Mouse (Mus musculus): ENCODE measurements around the gene Kynu. TPM values are rescaled to one million over a fixed set of nuclear protein-coding genes. Genes with fewer than 3 reads are reported as not detected.

Kynu gene
- total and polyA plus RNA-seq, 2 experiments from 2014 or later = not detected

DNA sequence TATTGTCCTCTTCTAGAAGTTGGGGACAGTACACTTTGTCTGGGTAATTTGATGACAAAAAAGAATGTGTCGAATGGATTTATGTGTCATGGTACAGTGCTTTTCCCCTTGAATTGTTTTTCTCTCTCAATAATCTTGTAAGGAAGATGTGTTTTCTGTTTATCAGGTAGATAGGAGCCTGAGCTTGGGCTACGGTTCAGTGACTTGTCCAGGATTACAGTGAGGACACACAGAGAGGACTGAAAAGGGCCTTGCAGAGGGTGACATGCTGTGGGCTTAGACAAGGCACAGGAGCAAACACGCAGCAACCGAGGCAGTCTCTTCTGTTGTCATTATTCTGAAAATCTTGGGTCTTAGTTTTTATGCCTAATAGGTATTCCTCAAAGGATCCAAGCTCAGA, 913 bp upstream of the Kynu start:
- 67% methylated on average over 4 of the region's 4 CpGs for WGBS
- Histone ChIP-seq H3K4me2 (ENCODE audit: low read depth) (no peak overlapping the region), H3K9ac (no peak overlapping the region), H3K27ac (ENCODE audit: low read depth, low read length) (no peak overlapping the region), H3K4me3 (ENCODE audit: low read depth, low read length) (no peak overlapping the region), H3K36me3 (ENCODE audit: insufficient read depth) (no peaks in the 10 kb centered on the region), H3K4me1 (ENCODE audit: insufficient read depth) (no peaks in the 10 kb centered on the region), H3K27me3 (ENCODE audit: insufficient read depth, low read length) (no peaks in the 10 kb centered on the region), H3K9me3 (ENCODE audit: low read length) (no peaks in the 10 kb centered on the region)
- ATAC-seq (no peak), DNase-seq (no peak)
- TF ChIP-seq CTCF (IDR thresholded peaks at IDR 0.05; ENCODE audit: low read depth) = no peak

DNA sequence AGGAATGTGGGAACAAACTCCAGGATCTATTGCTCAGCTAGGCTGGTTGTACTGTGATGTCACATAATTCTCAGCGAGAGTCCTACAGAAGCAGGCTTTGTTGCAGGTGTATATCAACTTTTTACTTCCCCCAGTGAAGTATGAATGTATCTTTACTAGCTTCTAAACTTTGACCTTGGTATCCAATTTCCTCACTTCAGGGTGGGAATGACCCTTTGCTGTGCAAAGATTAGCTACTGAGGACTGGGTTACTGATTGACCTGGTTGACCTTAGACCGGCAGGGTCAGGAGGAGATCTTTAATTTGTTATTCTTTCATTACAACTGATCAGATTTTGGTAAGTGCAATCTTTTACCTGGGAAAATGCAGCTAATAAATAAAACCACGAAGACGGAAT, 758 bp downstream of the Kynu start:
- ATAC-seq = no peak
- no peaks in the 10 kb centered on the region for H3K9me3 ChIP-seq (ENCODE audit: low read length)
- no peak overlapping the region for H3K27ac ChIP-seq (ENCODE audit: low read depth, low read length)
- no peaks in the 10 kb centered on the region for H3K36me3 ChIP-seq (ENCODE audit: insufficient read depth)
- H3K4me3 ChIP-seq (ENCODE audit: low read depth, low read length) = no peak overlapping the region
- no peak for TF ChIP-seq CTCF (IDR thresholded peaks at IDR 0.05; ENCODE audit: low read depth)
- no peaks in the 10 kb centered on the region for H3K4me1 ChIP-seq (ENCODE audit: insufficient read depth)
- no peaks in the 10 kb centered on the region for H3K27me3 ChIP-seq (ENCODE audit: insufficient read depth, low read length)
- H3K9ac ChIP-seq = no peak overlapping the region
- 67% methylated on average over 4 of the region's 4 CpGs for WGBS
- no peak for DNase-seq
- H3K4me2 ChIP-seq (ENCODE audit: low read depth) = no peak overlapping the region

DNA sequence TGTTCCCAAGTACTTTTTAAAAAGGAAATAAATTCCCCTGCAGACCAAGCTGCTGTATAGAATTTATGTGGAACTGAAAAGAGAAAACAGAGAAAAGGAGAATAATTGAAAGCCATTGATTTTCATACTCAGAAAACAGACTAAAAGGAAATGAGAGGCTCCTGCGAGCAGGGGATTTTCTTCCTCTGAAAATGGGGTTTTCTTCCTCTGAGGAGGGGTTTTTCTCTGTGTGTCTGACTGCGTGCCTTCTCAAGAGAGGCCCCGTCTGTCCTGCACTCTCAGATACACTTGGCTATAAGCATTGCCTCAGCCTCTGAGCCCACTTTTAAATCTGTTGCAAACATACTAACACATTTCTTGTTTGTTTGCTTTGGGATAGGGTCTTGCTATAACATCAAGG, 1.9 kb downstream of the Kynu start:
- Histone ChIP-seq H3K27me3 (ENCODE audit: insufficient read depth, low read length) (no peaks in the 10 kb centered on the region), H3K4me2 (ENCODE audit: low read depth) (no peak overlapping the region), H3K36me3 (ENCODE audit: insufficient read depth) (no peaks in the 10 kb centered on the region), H3K27ac (ENCODE audit: low read depth, low read length) (no peak overlapping the region), H3K4me3 (ENCODE audit: low read depth, low read length) (no peak overlapping the region), H3K9me3 (ENCODE audit: low read length) (no peaks in the 10 kb centered on the region), H3K4me1 (ENCODE audit: insufficient read depth) (no peaks in the 10 kb centered on the region), H3K9ac (no peak overlapping the region)
- DNase-seq (no peak), ATAC-seq (no peak)
- 68% methylated on average over 3 of the region's 3 CpGs for WGBS
- no peak for TF ChIP-seq CTCF (IDR thresholded peaks at IDR 0.05; ENCODE audit: low read depth)

DNA sequence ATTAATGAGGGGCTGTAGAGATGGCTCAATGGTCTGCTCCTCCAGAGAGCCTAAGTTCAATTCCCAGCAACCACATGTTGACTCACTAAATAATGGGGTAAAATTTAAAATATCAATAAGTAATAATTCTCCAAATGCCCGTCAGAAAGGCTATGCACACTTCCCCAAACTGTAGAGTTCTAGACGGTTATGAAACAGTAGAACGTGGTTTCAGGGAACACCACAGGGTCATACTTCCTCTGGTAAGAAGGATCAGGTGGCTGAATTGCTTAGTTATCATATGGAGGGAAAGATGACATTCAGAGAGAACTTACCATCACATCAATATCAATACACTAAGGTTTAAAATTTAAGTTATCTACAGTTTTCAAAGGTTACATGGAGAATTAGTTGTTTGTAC, 6.1 kb downstream of the Kynu start:
- Histone ChIP-seq H3K4me2 (ENCODE audit: low read depth) (no peak overlapping the region), H3K9ac (no peak overlapping the region), H3K4me3 (ENCODE audit: low read depth, low read length) (no peak overlapping the region), H3K9me3 (ENCODE audit: low read length) (no peaks in the 10 kb centered on the region), H3K36me3 (ENCODE audit: insufficient read depth) (no peaks in the 10 kb centered on the region), H3K4me1 (ENCODE audit: insufficient read depth) (no peaks in the 10 kb centered on the region), H3K27me3 (ENCODE audit: insufficient read depth, low read length) (no peaks in the 10 kb centered on the region), H3K27ac (ENCODE audit: low read depth, low read length) (no peak overlapping the region)
- TF ChIP-seq CTCF (IDR thresholded peaks at IDR 0.05; ENCODE audit: low read depth) = no peak
- 97% methylated on average over 3 of the region's 3 CpGs for WGBS
- ATAC-seq = no peak
- DNase-seq = no peak

DNA sequence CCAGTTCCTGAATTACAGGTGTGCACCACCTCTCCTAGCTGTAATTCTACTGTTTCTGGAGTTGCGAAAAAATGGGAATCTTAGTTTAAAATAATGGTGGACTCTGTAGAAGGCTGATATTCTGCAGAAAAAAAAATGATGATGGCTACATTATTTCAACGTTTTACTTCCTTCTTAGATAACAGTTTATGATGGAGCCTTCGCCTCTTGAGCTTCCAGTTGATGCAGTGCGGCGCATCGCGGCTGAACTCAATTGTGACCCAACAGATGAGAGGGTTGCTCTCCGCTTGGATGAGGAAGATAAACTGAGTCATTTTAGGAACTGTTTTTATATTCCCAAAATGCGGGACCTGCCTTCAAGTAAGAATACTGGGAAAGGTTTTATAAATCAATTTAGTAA, 7.7 kb downstream of the Kynu start:
- DNase-seq (no peak), ATAC-seq (no peak)
- no peaks in the 10 kb centered on the region for H3K27me3 ChIP-seq (ENCODE audit: insufficient read depth, low read length)
- H3K4me2 ChIP-seq (ENCODE audit: low read depth) = no peak overlapping the region
- no peaks in the 10 kb centered on the region for H3K9me3 ChIP-seq (ENCODE audit: low read length)
- no peaks in the 10 kb centered on the region for H3K36me3 ChIP-seq (ENCODE audit: insufficient read depth)
- no peak overlapping the region for H3K27ac ChIP-seq (ENCODE audit: low read depth, low read length)
- 92% methylated on average over 9 of the region's 9 CpGs for WGBS
- H3K4me1 ChIP-seq (ENCODE audit: insufficient read depth) = no peaks in the 10 kb centered on the region
- H3K9ac ChIP-seq = no peak overlapping the region
- TF ChIP-seq CTCF (IDR thresholded peaks at IDR 0.05; ENCODE audit: low read depth) = no peak
- H3K4me3 ChIP-seq (ENCODE audit: low read depth, low read length) = no peak overlapping the region

DNA sequence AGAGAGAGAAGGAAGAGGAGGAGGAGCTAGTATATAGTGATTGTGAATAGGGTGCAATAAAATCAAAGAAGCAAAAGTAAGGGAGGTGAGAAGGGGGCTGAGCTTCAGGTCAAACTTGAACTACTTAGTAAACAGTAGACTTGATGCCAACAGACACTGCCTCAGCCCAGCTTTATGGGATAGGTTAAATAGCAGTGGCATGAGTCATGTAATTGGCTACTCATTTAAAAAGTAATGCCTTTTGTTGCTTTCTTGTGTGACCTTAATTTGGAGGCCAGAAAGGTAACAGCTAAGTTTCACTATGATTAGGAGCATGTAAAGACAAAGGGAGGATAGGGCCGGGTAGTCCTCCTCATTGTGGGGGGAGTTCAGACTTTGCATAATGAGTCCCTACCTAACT, 13.3 kb downstream of the Kynu start:
- Histone ChIP-seq H3K4me3 (ENCODE audit: low read depth, low read length) (no peak overlapping the region), H3K9ac (no peak overlapping the region), H3K4me1 (ENCODE audit: insufficient read depth) (no peaks in the 10 kb centered on the region), H3K27ac (ENCODE audit: low read depth, low read length) (no peak overlapping the region), H3K4me2 (ENCODE audit: low read depth) (no peak overlapping the region), H3K27me3 (ENCODE audit: insufficient read depth, low read length) (no peaks in the 10 kb centered on the region), H3K9me3 (ENCODE audit: low read length) (no peaks in the 10 kb centered on the region), H3K36me3 (ENCODE audit: insufficient read depth) (no peaks in the 10 kb centered on the region)
- TF ChIP-seq CTCF (IDR thresholded peaks at IDR 0.05; ENCODE audit: low read depth) = no peak
- no peak for DNase-seq
- no peak for ATAC-seq
- 27% methylated on average over 1 of the region's 1 CpGs for WGBS

DNA sequence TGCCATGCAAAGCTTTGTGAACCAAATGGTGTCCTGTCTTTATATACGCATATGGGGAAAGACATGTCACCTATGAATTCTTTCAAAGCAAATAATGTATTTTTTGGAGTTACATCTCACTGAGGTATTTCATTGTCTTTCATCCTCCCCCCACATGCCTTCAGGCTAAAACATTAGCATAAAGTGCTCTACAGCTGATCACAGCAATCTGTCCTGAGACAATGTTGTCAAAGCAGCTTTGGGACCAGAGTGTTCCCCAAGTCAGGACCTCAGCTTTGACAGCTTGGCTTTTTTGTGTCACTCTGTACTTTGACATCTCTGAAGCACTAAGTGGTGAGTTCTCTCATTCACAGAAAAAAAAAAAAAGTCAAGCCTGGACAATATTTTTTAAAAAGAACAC, 18.4 kb downstream of the Kynu start:
- TF ChIP-seq CTCF (IDR thresholded peaks at IDR 0.05; ENCODE audit: low read depth) = no peak
- Histone ChIP-seq H3K27me3 (ENCODE audit: insufficient read depth, low read length) (no peaks in the 10 kb centered on the region), H3K4me3 (ENCODE audit: low read depth, low read length) (no peak overlapping the region), H3K27ac (ENCODE audit: low read depth, low read length) (no peak overlapping the region), H3K36me3 (ENCODE audit: insufficient read depth) (no peaks in the 10 kb centered on the region), H3K4me2 (ENCODE audit: low read depth) (no peak overlapping the region), H3K4me1 (ENCODE audit: insufficient read depth) (no peaks in the 10 kb centered on the region), H3K9me3 (ENCODE audit: low read length) (no peaks in the 10 kb centered on the region), H3K9ac (no peak overlapping the region)
- ATAC-seq (no peak), DNase-seq (no peak)
- WGBS = 88% methylated on average over 1 of the region's 1 CpGs

DNA sequence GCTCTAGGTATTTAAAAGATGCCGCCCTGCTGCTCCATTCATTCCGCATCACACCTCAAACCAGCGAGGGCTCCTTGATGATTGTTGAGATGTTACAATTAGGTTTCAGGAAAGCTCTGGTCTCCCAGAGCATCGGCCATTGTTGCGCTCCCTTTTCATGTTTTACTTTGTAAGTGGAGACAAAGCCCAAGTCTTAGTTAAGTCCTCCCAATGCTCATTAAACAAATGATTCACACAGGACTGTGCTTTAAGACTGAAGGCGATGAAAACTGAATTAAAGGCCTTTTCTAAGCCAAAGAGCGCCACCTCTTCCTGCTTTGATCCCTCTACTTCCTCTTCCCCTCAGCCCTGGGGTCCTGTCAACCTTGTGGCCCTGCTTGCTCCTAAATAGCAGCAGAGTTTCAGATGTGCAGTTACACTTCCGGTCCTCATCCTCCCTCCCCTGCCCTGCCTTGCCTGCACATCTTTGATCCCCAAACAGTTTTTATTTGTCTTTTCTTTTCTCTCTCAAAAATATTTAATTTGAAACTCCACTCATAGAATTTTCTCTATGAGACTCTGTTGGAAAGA, 28.2 kb downstream of the Kynu start:
- no peak for DNase-seq

More for the DNA sequence above, 28.2 kb downstream of the Kynu start:
- 14% methylated on average over 8 of the region's 8 CpGs for WGBS
- no peaks in the 10 kb centered on the region for H3K9me3 ChIP-seq (ENCODE audit: low read length)
- no peak overlapping the region for H3K9ac ChIP-seq
- H3K4me3 ChIP-seq (ENCODE audit: low read depth, low read length) = no peak overlapping the region
- no peak overlapping the region for H3K27ac ChIP-seq (ENCODE audit: low read depth, low read length)
- no peak for TF ChIP-seq CTCF (IDR thresholded peaks at IDR 0.05; ENCODE audit: low read depth)
- H3K4me2 ChIP-seq (ENCODE audit: low read depth) = no peak overlapping the region
- no peaks in the 10 kb centered on the region for H3K27me3 ChIP-seq (ENCODE audit: insufficient read depth, low read length)
- no peaks in the 10 kb centered on the region for H3K4me1 ChIP-seq (ENCODE audit: insufficient read depth)
- no peaks in the 10 kb centered on the region for H3K36me3 ChIP-seq (ENCODE audit: insufficient read depth)
- no peak for ATAC-seq
